Comparison of ENCODE assay signal across 8 mouse cellular contexts in the genomic region with DNA sequence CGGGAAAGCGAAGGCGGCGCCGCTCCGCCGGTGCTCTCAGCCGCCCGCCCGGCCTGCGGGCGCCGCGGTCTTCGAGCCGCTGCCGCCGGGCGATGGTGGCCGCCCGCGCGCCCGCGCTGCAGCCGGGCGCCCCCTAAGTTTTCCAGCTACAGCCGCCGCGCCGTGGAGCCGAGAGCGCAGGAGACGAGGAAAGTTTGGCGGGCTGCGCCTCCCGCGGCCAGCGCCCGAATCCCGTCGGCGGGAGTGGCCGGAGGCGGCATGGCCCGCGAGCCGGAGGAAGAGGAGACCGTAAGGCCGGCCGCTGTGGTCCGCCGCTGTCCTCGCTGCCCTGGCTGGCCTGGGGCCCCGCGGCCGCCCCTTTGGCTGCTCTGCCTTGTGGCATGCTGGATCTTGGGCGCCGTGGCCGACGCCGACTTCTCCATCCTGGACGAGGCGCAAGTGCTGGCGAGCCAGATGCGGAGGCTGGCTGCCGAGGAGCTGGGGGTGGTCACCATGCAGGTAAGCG. TPM values are rescaled to one million over a fixed set of nuclear protein-coding genes. Genes with fewer than 3 reads are reported as not detected.
DNase-seq lines count a peak whose midpoint lies in the region; ATAC-seq lines count a peak whose summit lies in the region.

No protein-coding gene starts in this region.

- H3K36me3 ChIP-seq in forebrain, embryonic 13.5 days (ENCODE audit: poor library complexity, severe bottlenecking), result no peaks in the 10 kb centered on the region
- H3K36me3 ChIP-seq in stomach, embryonic 15.5 days, result no peaks in the 10 kb centered on the region

- under 1% methylated on average over 58 of the region's 68 CpGs for WGBS in forebrain, embryonic 13.5 days
- WGBS in stomach, embryonic 15.5 days, result under 1% methylated on average over 67 of the region's 68 CpGs

- H3K27me3 ChIP-seq in forebrain, embryonic 13.5 days, result no peaks in the 10 kb centered on the region
- H3K27me3 ChIP-seq in stomach, embryonic 15.5 days (replicated peaks), result no peaks in the 10 kb centered on the region

- H3K9me3 ChIP-seq in forebrain, embryonic 13.5 days (replicated peaks), result no peaks in the 10 kb centered on the region
- H3K9me3 ChIP-seq in stomach, embryonic 15.5 days, result no peaks in the 10 kb centered on the region

- peak overlapping the region; percentile 90 for H3K27ac ChIP-seq in forebrain, embryonic 13.5 days
- H3K27ac ChIP-seq in stomach, embryonic 15.5 days, result peak overlapping the region; percentile 96

- peak overlapping the region; percentile 90 for H3K4me3 ChIP-seq in forebrain, embryonic 13.5 days
- H3K4me3 ChIP-seq in stomach, embryonic 15.5 days (replicated peaks), result peak overlapping the region; percentile 92

- DNase-seq in thymus, postnatal 14 days, result peak; percentile 3
- DNase-seq in thymus, postnatal 36 days, result no peak
- DNase-seq in heart, postnatal 4 days, result peak; percentile 69
- DNase-seq in layer of hippocampus, postnatal 14 days (ENCODE audit: low spot score in 2 of 2), result peak; percentile 31 to 55
- peak; percentile 69 for DNase-seq in lung, postnatal 10 days
- no peak for DNase-seq in thymus, postnatal 25 days

- H3K4me2 ChIP-seq in forebrain, embryonic 13.5 days, result peak overlapping the region; percentile 91
- H3K4me2 ChIP-seq in stomach, embryonic 15.5 days, result peak overlapping the region; percentile 87

- H3K4me1 ChIP-seq in forebrain, embryonic 13.5 days, result peaks cover 40% of the 10 kb centered on the region
- H3K4me1 ChIP-seq in stomach, embryonic 15.5 days, result 0 out of 2 replicates have a peak, but pooled peaks cover 4% of the 10 kb centered on the region

- ATAC-seq in forebrain, embryonic 13.5 days, result peak; percentile 60
- peak; percentile 37 for ATAC-seq in stomach, embryonic 15.5 days (ENCODE audit: insufficient read depth, low FRiP score, low read depth)

- H3K9ac ChIP-seq in forebrain, embryonic 13.5 days, result peak overlapping the region; percentile 97
- peak overlapping the region; percentile 88 for H3K9ac ChIP-seq in stomach, embryonic 15.5 days

RNA-seq across cellular contexts. Expression of a gene that starts 0.4 kb away (rescaled TPM):
- polyA plus RNA-seq in forebrain, embryonic 13.5 days (2015; fragmentation: Nextera tagmentation; extraction: Ambion mirVana), result 14.7 and 18.2 TPM in 2 replicates
- total RNA-seq in heart, postnatal 4 days (2021), result 10 to 100 TPM in 1 of 2 experiments, 1 to 10 TPM in 1; 9.7 to 12.9 TPM
- 10 to 100 TPM; 39.3 to 54.8 TPM for total RNA-seq in layer of hippocampus, postnatal 14 days (2021)
- polyA plus RNA-seq in stomach, embryonic 15.5 days (2015; fragmentation: Nextera tagmentation; extraction: Ambion mirVana), result 12.7 and 13.0 TPM in 2 replicates

Comparison
In these comparisons a context has a peak if more than half of its experiments do, and no peak if none do; other contexts are left out.
1. DNase-seq: peak in thymus, postnatal 14 days (single experiment), heart, postnatal 4 days (single experiment), layer of hippocampus, postnatal 14 days (2 of 2) and lung, postnatal 10 days (single experiment); none in thymus, postnatal 36 days (0 of 2) and thymus, postnatal 25 days (single experiment).